8 mouse cellular contexts compared by ENCODE assay signal in genomic region chr13:63929351-63929750, GRCm38 (mm10).
DNase-seq lines count a peak whose midpoint lies in the region; ATAC-seq and TF ChIP-seq lines count a peak whose summit lies in the region.

No protein-coding gene starts in this region.

- WGBS in lung, embryonic 14.5 days = 0% methylated on average over 1 of the region's 1 CpGs
- 16% methylated on average over 1 of the region's 1 CpGs for WGBS in heart, embryonic 15.5 days

- H3K36me3 ChIP-seq in lung, embryonic 14.5 days (ENCODE audit: insufficient read depth) = no peaks in the 10 kb centered on the region
- H3K36me3 ChIP-seq in heart, embryonic 15.5 days = no peaks in the 10 kb centered on the region

- H3K4me1 ChIP-seq in lung, embryonic 14.5 days (ENCODE audit: insufficient read depth) = peaks cover 27% of the 10 kb centered on the region
- H3K4me1 ChIP-seq in heart, embryonic 15.5 days (replicated peaks) = peaks cover 13% of the 10 kb centered on the region

- no peak overlapping the region for H3K4me3 ChIP-seq in lung, embryonic 14.5 days (ENCODE audit: low read depth, low read length)
- H3K4me3 ChIP-seq in heart, embryonic 15.5 days = no peak overlapping the region

- H3K27ac ChIP-seq in lung, embryonic 14.5 days (ENCODE audit: low read depth) = peak overlapping the region; percentile 62
- no peak overlapping the region for H3K27ac ChIP-seq in heart, embryonic 15.5 days

- no peak overlapping the region for H3K9ac ChIP-seq in lung, embryonic 14.5 days
- H3K9ac ChIP-seq in heart, embryonic 15.5 days = no peak overlapping the region

- no peak overlapping the region for H3K4me2 ChIP-seq in lung, embryonic 14.5 days
- no peak overlapping the region for H3K4me2 ChIP-seq in heart, embryonic 15.5 days

- peak; percentile 86 for DNase-seq in lung, embryonic 14.5 days
- DNase-seq in lung, postnatal 25 days (ENCODE audit: low spot score) = no peak
- peak; percentile 93 for DNase-seq in cerebellum, adult 11-12 months
- DNase-seq in layer of hippocampus, postnatal 14 days (ENCODE audit: low spot score in 2 of 2) = peak; percentile 45 to 77
- DNase-seq in naive thymus-derived CD4-positive, alpha-beta T cell, adult 2 months (ENCODE audit: low read depth) = peak; percentile 18
- no peak for DNase-seq in urinary bladder, adult 2 months (ENCODE audit: low spot score)
- DNase-seq in ovary, adult 18-20 months (ENCODE audit: low spot score) = no peak

- ATAC-seq in lung, embryonic 14.5 days (ENCODE audit: insufficient read depth) = peak; percentile 89
- peak; percentile 55 for ATAC-seq in heart, embryonic 15.5 days (replicated peaks; ENCODE audit: insufficient number of reproducible peaks, insufficient read depth, low FRiP score, low read depth)

- no peaks in the 10 kb centered on the region for H3K27me3 ChIP-seq in lung, embryonic 14.5 days (ENCODE audit: insufficient read depth, low read length)
- no peaks in the 10 kb centered on the region for H3K27me3 ChIP-seq in heart, embryonic 15.5 days

- TF ChIP-seq CTCF in lung, embryonic 14.5 days (IDR thresholded peaks at IDR 0.05; ENCODE audit: low read depth) = peak; percentile 67

- H3K9me3 ChIP-seq in lung, embryonic 14.5 days (ENCODE audit: low read depth, low read length) = no peaks in the 10 kb centered on the region
- no peaks in the 10 kb centered on the region for H3K9me3 ChIP-seq in heart, embryonic 15.5 days (replicated peaks)

Comparison
In these comparisons a context has a peak if more than half of its experiments do, and no peak if none do; other contexts are left out.
1. DNase-seq: peak in lung, embryonic 14.5 days (single experiment), cerebellum, adult 11-12 months (single experiment), layer of hippocampus, postnatal 14 days (2 of 2) and naive thymus-derived CD4-positive, alpha-beta T cell, adult 2 months (single experiment); none in lung, postnatal 25 days (single experiment), urinary bladder, adult 2 months (single experiment) and ovary, adult 18-20 months (single experiment).